Mouse (Mus musculus) B cell, adult 2 months (primary cell): ENCODE data around the gene Ttc39a.

Source experiments
- DNase-seq, 2 experiments: peaks; one replicate each; pipeline ENCODE4 v3.0.0; 2022

The Ttc39a gene

DNA sequence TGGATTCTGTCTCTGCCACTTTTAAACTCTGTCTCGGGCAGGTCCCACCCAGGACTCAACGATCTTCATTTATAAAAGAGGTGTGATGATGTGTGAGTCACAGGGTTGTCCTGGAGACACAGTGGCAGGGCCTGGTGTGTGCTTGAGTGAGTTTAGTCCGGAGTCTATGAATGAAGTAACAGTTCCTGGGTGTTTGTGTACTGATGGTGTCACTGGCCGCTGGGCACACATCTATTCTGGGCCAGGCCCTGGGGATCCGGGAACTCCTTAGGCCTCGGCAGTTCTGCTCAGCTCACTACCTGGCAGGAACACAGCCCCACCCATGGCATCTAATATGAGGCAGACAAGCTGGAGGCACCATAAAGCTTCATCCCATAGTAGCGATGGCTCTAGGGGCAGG lies 15.2 kb downstream of the Ttc39a start:
- DNase-seq, result no peak

DNA sequence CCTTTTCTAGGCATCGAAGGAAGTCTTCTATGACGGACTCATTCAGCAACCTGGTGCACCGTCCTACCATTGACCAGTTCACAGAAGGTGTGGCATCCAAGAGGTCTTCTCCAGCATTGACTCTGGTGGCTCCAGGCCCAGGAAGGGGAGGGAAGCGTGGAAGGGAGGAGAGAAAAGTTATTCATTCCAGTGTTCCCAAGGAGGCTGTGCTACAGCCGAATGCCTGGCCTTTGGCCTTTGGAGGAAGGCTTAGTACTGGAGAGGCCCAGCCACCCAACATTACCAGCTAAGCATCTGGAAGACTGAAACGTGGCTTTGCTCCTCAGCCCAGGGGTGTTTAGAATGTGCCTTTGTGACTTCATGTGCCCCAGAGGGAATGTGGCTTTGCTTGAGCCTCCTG lies 16.0 kb downstream of the Ttc39a start:
- DNase-seq, result no peak

DNA sequence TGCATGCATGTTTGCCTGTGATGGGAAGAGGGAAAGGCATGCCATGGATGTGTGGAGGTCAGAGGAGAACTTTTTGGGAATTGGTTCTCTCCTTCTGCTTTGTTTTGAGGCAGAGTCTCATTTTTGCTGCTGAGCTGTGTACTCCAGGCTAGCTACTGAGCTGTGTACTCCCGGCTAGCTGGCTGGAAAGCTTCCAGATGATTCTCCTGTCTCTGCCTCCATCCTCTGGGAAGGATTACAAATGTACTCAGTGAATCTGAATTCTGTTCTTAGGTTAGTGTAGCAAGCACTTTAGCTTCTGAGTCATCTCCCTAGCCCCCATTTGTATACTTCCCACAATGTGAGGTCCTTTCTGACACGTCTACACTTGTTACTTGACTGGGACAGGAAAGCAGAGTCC lies 17.0 kb downstream of the Ttc39a start:
- no peak for DNase-seq

DNA sequence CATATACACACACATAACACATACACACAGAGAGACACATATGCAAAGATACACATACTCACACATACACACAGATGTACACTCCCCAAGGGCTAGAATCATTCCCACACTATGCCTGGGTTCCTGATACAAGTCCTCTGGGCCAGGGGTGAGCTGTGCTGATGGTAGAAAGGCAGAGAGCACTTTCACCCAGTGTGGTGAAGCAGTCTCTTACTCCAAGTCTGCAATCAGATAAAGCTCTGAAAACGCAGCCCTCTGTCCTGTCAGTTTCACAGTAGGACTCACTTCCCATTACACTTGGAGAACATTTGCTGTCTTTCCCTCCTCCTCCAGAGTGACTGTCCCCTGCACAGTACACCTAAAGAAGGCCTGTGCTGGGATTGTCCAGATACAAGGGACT lies 20.6 kb downstream of the Ttc39a start:
- DNase-seq, result no peak

DNA sequence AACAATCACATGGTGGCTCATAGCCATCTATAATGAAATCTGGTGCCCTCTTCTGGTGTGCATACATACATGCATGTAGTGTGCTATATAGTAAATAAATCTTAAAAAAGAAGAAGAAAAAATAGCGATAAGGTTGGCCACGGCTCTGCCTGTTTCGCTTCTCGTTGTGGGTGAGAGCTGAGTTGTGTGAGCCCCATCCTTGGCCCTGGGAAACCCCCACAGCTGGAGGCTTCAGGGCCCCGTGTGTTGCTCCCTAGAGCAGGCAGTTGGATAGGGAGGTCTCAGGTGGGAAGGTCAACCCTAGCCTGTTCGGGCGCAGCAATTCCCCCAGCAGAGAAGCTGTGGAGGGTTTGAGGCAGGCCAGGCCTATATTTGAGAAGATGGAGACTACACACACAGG lies 23.8 kb downstream of the Ttc39a start:
- DNase-seq, result no peak

DNA sequence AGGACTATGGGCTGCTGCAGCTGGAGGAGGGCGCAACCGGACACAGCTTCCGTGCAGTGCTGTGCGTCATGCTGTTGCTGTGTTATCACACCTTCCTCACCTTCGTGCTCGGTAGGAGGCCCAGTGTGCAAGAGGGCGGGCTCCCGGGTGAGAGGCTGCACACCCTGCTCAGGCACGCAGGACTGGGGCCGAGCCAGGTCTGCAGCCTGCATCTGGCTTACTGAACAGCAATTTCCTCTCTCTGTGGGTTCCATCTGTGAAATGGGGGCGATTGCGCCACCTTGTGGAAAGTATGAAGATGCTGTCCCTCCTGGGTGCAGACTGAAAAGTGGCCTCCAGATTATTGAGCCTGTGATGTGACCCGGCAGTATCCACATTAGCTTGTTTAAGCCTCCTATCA lies 24.4 kb downstream of the Ttc39a start:
- DNase-seq, result peak; percentile 62 to 63

DNA sequence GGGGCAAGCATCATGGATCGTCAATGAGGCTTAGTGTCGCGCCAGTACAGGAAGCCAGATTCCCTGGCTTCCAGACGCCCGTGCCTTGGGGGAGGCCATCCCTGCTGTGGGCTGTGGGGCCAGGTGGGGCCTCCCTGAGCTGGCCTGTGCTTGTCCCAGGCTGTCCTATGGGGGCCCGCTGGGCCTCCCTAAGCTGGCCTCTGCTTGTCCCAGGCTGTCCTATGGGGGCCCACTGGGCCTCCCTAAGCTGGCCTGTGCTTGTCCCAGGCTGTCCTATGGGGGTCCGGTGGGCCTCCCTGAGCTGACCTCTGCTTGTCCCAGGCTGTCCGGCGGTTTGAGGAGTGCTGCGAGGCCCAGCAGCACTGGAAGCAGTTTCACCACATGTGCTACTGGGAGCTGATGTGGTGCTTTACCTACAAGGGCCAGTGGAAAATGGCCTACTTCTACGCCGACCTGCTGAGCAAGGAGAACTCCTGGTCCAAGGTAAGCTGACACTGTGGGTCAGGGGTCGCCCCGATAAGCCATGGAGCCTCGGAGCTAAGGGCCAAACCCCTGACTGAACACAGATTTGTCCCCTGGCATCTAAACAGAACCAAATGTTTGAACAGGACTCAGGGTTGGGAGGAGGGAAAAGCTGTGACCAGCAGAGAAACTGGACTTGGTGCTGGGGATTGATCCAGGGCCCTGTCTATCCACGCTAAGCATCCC lies 26.4 kb downstream of the Ttc39a start:
- no peak for DNase-seq

DNA sequence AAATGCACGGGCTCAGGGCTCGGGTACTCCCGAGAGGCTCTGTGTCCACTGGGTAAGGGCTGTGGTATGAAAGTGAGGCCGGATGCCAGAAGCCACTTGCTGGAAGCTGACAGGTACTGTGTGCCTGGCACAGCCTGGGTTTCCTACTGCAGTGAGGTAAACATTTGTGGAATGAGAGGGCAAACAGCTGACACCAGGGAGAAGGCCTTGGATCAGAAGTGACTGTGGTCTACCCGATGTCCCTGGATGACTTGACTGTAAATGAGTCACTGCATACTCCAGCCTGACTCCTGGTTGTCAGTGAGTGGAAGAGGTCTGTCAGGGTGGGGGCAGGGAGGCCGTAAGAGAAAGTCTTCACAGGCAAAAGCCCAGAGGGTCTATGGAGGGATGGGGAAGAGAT lies 27.2 kb downstream of the Ttc39a start:
- no peak for DNase-seq

DNA sequence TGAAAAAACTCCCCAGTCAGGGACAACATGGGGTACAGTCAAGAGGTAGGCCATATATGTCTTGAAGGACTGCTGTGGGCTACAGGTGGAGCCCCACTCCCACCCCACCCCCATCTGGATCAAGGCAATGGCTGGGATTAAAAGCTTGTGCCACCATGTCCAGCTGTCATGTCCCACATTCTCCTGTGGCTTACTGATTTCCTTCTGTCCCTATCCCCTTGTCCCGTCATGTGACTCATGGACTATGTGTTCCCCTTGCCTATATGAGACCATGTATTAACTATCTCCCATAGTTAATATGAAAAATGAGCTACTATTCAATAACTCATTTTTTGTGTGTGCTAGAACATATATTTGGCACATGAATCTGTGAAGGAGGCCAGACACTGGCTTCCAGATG lies 27.8 kb downstream of the Ttc39a start:
- no peak for DNase-seq

DNA sequence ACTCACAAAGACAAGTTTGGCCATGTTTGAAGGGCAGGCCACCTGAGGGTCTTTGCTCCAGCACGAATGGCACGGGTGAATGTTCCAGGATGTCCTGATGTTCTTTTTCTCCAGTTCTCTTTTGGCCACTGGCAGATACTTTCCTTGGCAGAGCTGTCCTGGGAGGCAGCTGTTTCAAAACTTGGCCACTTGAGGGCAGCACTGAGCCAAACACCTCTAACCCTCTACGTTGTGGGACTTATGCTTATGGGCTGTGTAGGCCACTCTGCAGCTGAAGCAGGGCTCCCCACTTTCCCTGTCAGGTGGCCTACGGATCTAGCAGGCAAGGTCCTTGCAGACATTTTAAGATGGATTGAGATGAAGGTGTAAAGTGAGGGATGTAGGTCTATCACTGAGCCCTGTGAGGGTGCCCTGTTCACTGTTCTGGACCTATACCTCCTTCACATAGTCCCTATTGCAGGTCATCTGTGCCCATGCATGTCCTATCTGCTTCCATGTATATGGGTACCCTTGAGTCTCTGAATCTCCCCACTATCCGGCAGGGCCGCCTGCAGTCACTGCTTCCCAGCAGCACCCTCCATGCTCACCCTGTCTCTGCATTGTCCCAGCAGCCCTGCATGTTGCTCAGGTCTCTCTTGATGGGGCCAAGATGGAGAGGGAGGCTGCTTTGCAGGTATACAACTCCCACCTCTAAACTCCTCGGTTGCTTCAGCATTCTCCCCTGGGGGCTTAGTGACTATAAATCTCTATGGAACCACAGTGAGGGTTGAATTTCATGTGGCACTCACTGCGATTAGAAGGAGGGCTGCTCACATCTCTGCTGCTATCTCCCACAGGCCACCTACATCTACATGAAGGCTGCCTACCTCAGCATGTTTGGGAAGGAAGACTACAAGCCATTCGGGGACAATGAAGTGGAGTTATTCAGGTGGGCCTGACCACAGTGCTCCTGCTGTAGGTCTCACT lies 31.8 kb downstream of the Ttc39a start:
- DNase-seq, result peak; percentile 72 to 75

DNA sequence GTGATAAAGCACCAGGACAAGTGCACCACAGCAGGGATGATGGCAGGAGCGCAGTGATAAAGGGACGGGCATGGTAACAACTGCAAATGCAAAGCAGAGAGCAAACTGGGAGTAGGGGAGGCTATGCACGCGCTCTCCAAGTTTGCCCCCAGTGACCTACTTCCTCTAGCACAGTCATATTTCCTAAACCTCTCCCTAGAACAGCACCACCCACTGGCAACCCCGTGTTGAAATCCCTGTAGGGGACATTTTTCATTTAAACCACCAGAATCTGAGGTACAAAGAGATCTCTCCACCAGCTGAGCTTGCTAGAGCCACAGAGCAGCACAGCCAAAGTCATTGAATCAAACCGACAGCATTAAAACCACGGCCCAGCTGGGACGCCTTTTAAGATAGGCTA lies 32.7 kb downstream of the Ttc39a start:
- no peak for DNase-seq

DNA sequence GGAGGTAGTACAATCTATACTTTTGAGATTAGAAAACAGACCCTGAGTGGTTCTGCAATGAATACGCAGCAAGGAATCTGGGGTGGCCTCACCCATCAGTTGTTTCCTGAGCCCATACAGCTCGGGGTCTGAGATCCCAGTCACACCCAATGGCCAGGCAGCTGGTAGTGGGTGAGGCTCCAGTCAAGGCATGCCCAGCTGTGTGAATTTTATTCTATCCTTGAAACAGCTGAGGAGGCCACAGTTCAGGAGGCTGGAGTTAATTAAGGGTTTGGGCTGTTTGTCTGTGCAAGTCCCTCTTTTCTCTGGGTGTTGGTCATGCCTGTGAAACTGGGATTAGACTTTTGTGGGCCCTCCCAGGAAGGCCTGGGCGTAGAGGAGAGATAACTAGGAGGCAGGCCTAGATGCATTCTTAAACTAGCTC lies 33.4 kb downstream of the Ttc39a start:
- no peak for DNase-seq

DNA sequence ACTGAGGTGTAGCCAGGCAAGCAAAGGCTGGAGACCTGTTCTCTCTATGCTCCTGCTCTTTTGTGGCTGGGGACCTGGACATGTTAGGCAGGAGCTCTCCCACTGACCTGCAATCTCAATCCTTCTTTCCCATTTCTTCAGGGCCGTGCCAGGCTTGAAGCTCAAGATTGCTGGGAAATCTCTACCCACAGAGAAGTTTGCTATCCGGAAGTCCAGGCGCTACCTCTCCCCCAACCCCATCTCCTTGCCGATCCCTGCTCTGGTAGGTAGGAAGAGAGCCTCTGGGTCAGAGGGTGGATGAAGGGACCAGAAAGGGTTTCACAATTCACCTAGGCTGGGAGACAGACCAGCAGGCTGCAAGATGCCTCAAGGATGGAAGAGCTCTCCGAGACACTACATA lies 34.0 kb downstream of the Ttc39a start:
- DNase-seq, result no peak

DNA sequence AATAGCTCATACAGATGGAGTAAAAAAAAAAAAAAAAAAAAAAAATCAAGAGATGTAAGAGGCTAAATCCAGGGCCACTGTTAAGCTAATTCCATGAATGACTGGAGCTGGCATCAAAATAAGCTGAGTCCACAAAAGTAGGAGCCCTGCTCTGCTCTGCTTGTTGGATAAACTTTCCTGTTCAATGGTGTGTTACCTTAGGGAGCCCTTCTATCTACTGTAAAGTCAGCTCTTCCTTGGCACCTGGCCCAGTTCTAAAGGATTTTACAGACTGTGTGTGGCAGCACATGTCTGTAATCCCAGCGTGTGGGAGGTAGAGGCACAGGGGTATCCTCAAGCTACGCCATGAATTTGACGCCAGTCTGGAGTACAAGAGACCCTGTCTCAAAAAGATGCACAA lies 34.6 kb downstream of the Ttc39a start:
- no peak for DNase-seq

DNA sequence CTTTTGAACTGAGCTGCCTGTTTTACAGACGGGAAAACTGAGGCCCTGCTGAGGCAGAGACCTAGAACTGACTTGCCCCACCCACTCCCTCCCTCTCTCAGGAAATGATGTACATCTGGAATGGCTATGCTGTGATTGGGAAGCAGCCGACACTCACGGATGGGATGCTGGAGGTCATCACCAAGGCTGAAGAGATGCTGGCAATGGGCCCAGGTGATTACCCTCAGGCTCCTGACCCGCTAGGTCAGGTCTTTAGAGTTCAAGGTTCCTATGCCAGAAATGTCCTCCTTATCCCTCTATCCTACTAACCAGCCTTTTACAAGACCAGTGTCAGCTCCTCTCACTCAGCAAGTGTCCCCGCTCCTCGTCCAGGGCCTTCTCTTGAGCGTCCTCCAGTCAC lies 35.7 kb downstream of the Ttc39a start:
- DNase-seq, result no peak

DNA sequence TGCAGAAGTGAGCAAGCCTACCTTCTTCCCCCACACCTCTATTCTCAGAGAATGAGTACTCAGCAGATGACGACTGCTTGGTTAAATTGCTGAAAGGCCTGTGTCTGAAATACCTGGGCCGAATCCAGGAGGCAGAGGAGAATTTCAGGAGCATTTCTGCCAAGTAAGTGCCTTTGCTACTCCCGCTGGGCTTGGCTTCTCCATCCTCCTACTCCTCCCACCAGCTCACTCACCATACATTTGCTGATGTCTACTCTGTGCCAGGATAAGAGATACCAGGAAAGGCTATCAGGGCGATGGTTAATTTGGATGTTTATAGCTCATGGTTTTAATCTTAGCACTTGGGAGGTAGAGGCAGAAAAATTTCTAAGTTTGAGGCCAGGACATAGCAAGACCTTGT lies 36.2 kb downstream of the Ttc39a start:
- DNase-seq, result no peak

DNA sequence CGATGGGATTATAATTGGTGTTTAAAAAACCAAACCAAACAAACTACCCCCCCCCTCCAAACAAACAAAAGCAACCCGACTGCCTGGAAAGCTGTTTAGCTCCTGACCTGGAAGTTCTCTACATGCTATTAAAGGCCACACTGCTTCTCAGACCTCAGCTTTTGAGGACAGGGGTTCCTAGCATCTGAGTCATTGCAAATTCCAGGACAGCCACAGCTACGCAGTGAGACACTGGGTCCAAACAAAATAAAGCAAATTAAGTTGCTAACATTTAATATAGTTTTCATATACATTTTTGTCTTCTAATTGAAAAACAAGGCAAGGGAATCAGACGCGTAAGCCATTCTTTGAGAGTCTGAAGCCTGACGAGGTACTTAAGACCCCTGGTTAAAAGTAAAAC lies 38.0 kb downstream of the Ttc39a start:
- no peak for DNase-seq

DNA sequence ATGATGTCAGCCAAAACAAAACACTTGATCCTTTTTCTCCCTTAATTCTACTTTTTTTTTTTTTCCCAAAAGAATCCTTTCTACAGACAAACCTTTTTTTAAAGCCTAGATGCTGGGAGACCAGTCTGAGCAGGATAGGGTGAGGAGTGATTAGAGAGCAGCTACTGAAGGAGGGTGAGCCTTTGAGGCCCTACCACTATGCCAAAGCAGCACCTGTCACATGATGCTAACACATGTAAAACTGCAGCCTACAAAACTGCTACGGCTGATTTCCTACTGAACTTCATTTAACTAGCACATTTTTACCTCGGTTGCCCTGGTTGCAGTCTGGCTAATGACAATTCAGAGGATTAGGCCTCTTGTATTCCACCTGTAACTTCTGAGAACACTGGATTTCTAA lies 38.5 kb downstream of the Ttc39a start:
- DNase-seq, result no peak

DNA sequence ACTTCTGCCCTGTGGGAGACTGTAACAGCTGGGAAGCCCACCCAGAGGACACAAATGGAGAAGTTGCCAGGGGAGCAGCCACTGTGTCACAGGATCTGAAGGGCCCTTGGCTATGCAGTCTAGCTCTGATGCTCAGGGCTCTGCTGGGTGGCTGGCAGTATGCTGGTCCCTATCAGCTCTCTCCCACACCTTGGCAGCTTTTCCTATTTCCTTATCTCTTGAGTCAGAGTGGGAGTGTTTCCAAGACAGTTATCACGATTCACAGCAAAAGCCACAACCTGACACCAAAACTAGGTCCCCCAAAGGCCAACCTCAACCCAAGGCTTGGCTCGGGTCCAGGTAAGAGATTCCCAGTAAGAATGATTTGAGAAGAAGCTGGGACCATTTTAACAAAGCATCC lies 39.0 kb downstream of the Ttc39a start:
- DNase-seq, result no peak

DNA sequence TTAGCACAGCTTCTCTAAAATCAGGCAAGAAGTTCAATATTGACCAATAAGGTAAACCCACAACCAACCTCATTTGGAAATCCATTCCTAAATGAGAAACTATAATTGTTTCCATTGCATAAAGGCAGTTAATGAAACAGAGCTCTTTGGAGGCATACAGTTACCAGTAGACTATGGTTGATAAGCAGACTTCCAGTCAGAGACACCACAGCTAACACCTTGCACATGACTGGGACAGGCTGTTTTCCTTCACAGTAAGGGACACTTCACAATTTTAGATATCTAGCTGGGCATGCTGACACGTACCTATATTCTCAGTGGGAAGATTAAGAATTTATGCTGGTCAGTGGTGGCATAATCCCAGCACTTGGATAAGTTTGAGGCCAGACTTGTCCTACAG lies 39.5 kb downstream of the Ttc39a start:
- DNase-seq, result no peak

DNA sequence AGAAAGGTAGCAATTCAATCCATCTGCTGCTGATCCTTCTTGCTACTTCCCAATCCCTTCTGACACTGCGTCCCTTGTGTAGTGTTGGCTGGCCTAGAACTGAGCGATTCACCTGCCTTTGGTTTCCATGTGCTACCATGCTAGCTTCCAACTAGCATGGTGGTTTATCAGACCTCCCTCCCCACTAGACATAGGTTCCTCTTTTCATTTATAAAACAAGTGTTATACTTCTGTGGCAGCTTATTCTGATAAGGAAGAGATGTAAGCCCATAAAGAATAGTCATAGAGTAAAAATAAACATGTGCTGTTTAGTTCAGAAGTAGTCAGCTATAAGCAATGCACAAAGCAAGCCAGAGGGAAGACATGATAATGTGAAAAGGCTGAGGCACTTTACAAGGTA lies 42.1 kb downstream of the Ttc39a start:
- DNase-seq, result no peak

DNA sequence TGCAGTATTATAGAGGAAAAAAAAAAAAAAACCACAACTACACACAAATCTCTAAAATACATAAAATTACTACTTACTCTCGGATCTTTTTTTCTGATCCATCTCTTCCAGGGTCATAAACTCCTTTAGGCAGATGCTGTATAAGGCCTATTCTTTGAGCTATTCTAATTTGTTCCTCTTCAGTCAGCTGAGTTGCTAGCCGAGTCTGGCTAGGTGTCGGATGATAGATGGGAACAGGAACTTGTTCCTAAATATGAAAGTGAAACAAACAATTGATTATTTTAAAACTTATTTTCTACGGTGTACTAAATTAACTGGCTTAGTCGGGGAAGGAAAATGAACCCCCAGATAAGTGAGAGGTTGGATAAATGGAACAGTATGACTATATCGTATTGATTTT lies 50.4 kb downstream of the Ttc39a start:
- DNase-seq, result no peak

DNA sequence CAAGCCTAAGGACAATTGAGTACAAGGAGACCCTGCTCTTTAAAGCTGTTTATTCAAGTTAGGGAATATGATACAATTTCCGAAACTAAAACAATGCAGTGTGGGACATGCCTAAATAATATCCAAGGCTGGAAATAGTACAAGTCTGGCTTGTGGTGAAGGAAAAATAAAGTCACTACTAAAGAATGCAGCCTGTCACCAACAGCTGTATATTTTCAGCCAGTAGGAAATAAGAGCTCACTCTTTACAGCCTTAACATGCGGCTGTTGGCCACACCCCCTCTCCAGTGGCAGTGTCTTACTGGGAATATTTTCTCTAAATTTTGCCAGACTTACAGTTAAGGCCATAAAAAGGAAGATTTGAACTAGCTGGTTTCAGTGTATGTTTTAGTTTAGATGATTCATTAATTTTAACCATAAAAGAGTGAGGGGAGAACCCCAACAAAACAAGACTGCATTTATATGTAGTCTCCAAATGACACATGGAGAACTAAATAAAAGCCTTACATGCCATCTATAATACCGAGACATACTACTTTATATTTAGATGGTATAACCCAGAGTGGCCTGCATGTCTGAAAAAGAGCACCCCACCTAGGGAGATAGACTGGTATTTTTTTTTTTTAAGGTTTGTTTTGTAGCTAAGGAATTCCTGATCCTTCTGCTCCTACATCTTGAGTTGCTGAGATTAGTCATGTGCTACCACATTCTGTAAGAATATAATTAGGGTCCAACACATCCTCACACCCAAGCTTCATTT lies 54.2 kb downstream of the Ttc39a start:
- DNase-seq, result no peak

DNA sequence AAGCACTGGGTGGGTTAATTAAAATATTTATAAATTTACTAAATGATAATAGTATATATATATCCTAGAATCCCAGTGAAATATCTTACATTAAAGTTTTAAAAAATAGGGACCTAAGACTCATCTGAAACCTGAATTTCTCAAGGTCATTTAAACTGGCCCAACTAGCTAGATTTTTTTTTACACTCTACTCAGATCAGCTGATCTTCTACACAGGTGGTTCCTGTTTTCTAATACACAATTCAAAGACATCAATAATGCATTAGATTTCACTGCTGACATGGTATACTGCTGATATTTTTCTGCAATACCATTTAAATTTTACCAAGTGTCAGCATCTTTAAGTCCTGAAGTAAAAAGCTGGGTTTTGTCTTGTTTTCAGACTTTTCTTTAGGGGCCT lies 57.5 kb downstream of the Ttc39a start:
- DNase-seq, result no peak
